Mouse (Mus musculus) macrophage (primary cell): Measurements from ENCODE around the gene Cat. TPM values are rescaled to one million over a fixed set of nuclear protein-coding genes. Genes with fewer than 3 reads are reported as not detected.

ENCODE experiments used
- H3K27ac ChIP-seq: fragments of 350-480 bp; formaldehyde crosslinking; 2 replicates; pipeline ENCODE4 v1.9.0; 2021
- H3K36me3 ChIP-seq: fragments of 350-480 bp; formaldehyde crosslinking; 2 replicates; pipeline ENCODE4 v1.9.0; 2021; ENCODE audit errors: inconsistent target
- H3K4me3 ChIP-seq: fragments of 350-480 bp; formaldehyde crosslinking; 2 replicates; pipeline ENCODE4 v1.9.0; 2021; ENCODE audit errors: inconsistent target
- H3K79me2 ChIP-seq: fragments of 350-480 bp; formaldehyde crosslinking; 2 replicates; pipeline ENCODE4 v1.9.0; 2021; ENCODE audit errors: inconsistent target
- WGBS: methylation state at CpG from one replicate; pipeline ENCODE4 v1.1.7; 2026; ENCODE audit warnings: inconsistent platforms; ENCODE audit not compliant: missing documents; 5-methylcytosine and 5-hydroxymethylcytosine counted together
- polyA plus RNA-seq: library from polyadenylated mRNA; stranded (reverse); fragments of 250-400 nt; gene quantifications from 3 replicates; pipeline ENCODE4 v1.2.4, GENCODE M21; 2018; ENCODE audit warnings: inconsistent platforms
- total RNA-seq, 78 experiments: library from RNA; depleted of rRNA; stranded (reverse); fragments of 250-400 nt; gene quantifications; 1 replicate in 9 of 78; 2 replicates in 24 of 78; 3 replicates in 43 of 78; 4 replicates in 2 of 78; pipeline ENCODE4 v1.2.4; 2018; ENCODE audit warnings: inconsistent platforms in 56 of 78

Gene Cat
- 10 to 100 TPM in 17 of 26 experiments, 1 to 10 TPM in 9; 4.4 to 50.8 (median 13.6) TPM for total RNA-seq (2018; cell fraction: chromatin; rRNA removed)
- total RNA-seq (2018; cell fraction: cytosol; rRNA removed), result 100 to 1,000 TPM in 22 of 26 experiments, 10 to 100 TPM in 4; 89.5 to 266 (median 174) TPM
- total RNA-seq (2018; cell fraction: nucleus; rRNA removed), result 100 to 1,000 TPM in 5 of 26 experiments, 10 to 100 TPM in 21; 28.0 to 154 (median 47.5) TPM
- polyA plus RNA-seq, result 207 to 457 TPM (median 368 TPM) in 3 replicates

DNA sequence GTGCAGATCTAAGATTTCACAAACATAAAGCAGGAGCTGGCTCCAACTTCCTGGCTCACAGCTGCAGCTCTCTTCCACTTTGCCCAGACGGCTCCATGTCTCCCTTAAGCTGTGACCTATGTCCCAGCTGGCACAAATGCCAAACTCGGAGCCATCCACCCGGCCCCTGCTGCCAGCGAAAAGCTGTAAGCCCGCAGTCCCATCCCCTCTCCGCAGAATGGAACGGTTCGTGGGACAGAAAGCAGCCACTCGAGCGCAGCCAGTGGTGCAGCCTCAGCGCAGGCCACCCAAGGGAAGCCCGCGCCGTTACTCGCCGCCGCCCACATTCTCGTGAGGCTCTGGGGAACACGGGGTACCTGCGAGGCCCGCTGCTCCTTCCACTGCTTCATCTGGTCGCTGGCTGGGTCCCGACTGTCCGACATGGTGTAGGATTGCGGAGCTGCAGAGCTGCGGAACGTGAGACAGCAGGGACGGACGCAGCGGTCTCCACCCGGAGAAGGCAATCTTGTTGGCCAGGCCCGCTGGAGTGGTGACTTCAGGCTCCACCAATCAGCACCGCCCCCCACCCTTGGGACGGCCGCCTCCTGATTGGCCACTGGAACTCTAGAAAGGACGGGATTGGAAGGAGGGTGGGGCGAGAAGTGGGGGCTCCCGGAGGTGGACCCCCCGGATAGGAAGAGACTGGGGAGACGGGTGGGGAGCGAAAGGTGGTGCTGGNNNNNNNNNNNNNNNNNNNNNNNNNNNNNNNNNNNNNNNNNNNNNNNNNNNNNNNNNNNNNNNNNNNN lies at the start of gene Cat:
Gene Cat, minus strand, starts transcription at position 544 of the 785 bp plus-strand sequence.
- Histone ChIP-seq H3K4me3 (peak within 1 kb of the TSS; percentile 93), H3K27ac (peak within 1 kb of the TSS; percentile 71), H3K36me3 (no peaks in the 10 kb centered on the region), H3K79me2 (peaks cover 49% of the 10 kb centered on the region)
- WGBS, result under 1% methylated on average over 41 of the region's 41 CpGs

DNA sequence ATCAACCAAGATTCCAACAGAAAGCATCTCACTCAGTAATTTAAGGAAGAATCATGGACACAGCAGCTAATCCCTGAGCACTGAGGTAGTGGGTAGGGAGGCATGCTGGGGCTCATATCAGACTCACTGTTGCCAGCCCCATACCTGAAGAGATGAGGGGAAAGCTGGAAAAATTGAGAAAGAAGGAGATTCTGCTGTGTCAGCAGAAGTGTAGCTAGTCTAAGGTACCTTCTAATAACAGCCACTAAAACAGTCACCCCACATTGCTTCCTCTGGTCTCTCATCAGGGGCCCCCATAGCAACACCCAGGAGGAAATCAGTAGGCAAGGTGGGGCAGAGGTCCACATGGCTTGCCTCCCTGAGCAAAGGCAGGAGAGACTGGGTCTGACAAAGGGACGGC lies 40.6 kb upstream of the Cat start:
- H3K4me3 ChIP-seq, result no peak overlapping the region
- 100% methylated on average over 1 of the region's 1 CpGs for WGBS
- H3K27ac ChIP-seq, result no peak overlapping the region
- no peaks in the 10 kb centered on the region for H3K79me2 ChIP-seq
- no peaks in the 10 kb centered on the region for H3K36me3 ChIP-seq

DNA sequence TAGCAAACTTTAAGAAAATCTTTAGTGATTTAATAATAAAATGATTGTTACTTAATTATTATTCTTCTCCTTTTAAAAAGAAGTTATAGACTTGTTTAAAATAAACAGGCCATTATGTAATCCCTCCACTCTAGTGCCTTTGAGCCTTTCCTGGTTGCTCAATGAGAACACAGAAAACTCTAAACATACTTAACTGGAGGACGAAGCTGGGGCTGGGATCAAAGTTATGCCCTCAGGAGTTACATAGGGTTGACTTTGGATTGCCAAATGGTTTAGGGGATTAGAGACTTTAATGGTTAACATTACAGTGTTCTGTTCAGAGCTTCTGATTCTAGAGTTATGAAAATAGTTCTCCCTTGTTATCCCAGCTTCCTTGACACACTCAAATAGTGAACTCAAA lies 31.5 kb upstream of the Cat start:
- 100% methylated on average over 1 of the region's 1 CpGs for WGBS
- H3K27ac ChIP-seq, result no peak overlapping the region
- H3K36me3 ChIP-seq, result no peaks in the 10 kb centered on the region
- no peak overlapping the region for H3K4me3 ChIP-seq
- no peaks in the 10 kb centered on the region for H3K79me2 ChIP-seq

DNA sequence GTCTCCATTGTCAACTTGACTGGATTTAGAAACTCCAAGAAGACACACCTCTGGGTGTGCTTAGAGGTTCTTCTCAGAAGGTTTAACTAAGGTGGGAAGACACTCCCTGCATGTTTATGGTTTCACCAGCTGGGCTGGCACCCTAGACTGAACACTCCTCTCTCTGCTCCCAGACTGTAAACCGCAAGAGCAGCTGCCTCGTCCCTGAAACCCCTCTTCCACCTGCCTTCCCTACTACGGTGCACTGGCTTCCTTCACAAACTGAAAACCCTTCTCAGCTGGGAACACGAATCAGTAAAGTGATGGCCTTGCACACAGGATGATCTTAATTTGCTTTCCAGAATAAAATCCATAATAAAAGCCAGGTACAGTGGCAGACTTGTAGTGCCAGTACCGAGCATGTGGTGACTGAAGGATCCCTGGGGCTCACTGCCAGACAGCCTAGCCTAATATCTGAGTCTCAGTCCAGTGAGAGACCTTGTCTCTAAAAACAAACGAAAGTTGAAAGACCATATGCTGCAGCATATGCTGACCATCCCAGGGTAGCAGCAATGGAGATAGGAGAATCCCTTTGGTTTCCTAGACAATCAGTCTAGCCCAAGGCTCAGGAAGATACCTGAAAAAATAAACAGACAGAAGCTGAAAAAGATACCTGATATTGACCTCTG lies 30.7 kb upstream of the Cat start:
- no peaks in the 10 kb centered on the region for H3K79me2 ChIP-seq
- no peak overlapping the region for H3K27ac ChIP-seq
- no peak overlapping the region for H3K4me3 ChIP-seq
- H3K36me3 ChIP-seq, result no peaks in the 10 kb centered on the region
- 94% methylated on average over 6 of the region's 6 CpGs for WGBS

DNA sequence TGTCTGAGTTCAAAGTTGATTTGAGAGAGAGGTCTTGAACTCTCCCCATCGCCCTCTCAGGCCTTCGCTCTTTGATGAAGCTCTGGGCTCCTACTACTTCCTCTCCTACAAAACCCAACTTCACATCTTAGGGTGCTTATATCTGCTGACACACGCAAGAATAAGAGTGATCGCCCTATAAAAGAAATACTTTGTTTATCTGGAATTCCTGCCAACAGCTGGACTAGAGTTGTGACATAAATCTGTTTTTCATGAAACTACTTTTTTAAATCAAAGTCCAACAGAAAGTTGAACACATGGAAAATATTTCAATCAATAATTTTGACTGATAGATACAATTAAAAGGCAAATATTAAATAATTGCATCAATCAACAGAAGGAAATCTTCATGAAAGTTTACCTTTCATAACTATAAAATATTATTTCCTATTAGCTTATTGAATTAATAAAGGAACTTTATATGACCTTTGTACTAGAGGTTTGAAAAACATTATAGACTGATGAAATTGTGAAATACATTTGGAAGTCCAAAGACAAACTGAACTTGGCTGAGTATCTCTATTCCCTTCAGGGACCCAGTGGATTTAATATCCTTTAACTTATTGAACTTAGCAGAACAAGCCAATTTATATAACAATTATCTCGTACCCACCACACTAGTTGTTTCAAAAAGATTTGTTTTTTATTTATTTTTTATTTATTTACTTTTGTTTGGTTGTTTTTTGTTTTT lies 27.3 kb upstream of the Cat start:
- Histone ChIP-seq H3K27ac (no peak overlapping the region), H3K4me3 (no peak overlapping the region), H3K36me3 (no peaks in the 10 kb centered on the region), H3K79me2 (no peaks in the 10 kb centered on the region)
- WGBS, result 95% methylated on average over 5 of the region's 5 CpGs

DNA sequence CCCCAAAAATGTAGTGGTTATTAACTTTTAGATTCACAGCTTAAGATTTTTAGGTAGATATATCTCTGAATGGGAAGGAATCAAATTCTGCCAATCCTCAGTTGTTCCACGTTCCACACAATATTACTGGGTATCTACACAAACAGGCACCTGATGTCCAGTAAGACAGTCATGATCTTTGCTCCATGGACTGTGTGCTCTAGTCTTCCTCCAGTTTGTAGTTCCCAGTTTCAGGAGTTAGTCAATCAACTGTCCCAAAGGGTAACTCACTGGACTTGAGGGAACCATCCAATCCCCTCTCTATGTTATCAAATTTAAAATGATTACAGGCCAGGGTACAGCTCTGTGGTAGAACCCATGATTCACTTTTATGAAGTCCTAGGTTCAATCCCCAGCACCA lies 26.7 kb upstream of the Cat start:
- Histone ChIP-seq H3K4me3 (no peak overlapping the region), H3K36me3 (no peaks in the 10 kb centered on the region), H3K27ac (no peak overlapping the region), H3K79me2 (no peaks in the 10 kb centered on the region)
- 92% methylated on average over 1 of the region's 1 CpGs for WGBS

DNA sequence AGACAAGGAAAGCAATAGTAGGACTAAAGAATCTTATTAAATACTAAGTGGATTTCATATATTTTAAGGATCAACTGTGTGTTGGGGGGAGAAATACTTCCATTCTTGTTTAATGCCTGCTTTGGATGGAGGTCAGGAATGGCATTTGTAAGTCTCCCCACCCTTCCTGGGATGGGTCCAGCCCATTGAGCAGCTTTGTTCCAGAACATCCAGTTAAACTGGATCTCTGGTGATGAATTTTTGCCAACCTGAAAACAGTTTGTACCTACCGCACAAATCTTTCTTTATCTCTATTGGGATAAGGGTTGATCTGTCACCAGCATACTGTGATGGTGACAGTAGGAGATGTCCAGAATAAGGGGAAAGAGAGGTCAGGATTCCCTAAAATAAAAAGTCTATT lies 26.1 kb upstream of the Cat start:
- 100% methylated on average over 1 of the region's 1 CpGs for WGBS

DNA sequence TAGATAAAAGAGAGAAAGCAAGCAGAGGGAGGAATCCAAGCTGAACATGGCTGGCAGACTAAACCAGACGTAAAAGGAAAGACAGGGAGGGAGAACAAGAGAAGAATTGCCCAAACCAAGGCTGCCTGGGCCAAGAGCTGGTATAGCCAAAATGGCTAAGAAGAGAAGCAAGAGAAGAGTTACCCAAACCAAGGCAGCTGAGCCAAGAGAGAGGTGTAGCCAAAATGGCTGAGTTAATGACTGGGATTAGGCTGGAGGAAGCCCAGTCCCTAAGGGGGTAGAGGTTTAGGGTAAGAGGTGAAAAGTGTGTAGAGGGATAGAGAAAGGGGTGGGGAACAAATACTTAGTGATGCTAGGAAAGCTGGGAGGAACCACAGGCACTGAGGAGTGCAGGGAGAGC lies 22.7 kb upstream of the Cat start:
- Histone ChIP-seq H3K4me3 (no peak overlapping the region), H3K27ac (no peak overlapping the region), H3K36me3 (no peaks in the 10 kb centered on the region), H3K79me2 (no peaks in the 10 kb centered on the region)
- 88% methylated on average over 1 of the region's 1 CpGs for WGBS

More for the DNA sequence above, 26.1 kb upstream of the Cat start:
- no peaks in the 10 kb centered on the region for H3K36me3 ChIP-seq
- H3K4me3 ChIP-seq, result no peak overlapping the region
- H3K79me2 ChIP-seq, result no peaks in the 10 kb centered on the region
- H3K27ac ChIP-seq, result no peak overlapping the region

DNA sequence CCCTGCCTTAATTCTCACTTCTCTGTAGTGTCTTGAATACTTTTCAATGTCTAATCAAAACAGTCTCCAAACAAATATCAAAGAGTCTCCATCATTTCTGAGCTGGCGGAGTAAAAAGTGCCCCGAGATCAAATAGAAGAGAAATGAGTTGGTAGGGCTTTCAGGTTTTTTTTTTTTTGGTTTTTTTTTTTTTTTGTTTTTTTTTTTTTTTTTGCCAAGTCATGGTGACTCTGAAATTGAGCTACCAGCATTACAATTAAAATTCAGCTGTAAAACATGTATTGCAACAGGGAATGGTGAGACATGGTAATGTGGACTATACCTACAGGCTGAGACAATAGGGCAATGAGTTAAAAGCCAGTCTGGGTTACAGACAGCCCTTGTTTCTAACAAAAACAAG lies 21.0 kb upstream of the Cat start:
- no peaks in the 10 kb centered on the region for H3K79me2 ChIP-seq
- no peak overlapping the region for H3K4me3 ChIP-seq
- no peaks in the 10 kb centered on the region for H3K36me3 ChIP-seq
- 78% methylated on average over 2 of the region's 2 CpGs for WGBS
- peak overlapping the region; percentile 65 for H3K27ac ChIP-seq

DNA sequence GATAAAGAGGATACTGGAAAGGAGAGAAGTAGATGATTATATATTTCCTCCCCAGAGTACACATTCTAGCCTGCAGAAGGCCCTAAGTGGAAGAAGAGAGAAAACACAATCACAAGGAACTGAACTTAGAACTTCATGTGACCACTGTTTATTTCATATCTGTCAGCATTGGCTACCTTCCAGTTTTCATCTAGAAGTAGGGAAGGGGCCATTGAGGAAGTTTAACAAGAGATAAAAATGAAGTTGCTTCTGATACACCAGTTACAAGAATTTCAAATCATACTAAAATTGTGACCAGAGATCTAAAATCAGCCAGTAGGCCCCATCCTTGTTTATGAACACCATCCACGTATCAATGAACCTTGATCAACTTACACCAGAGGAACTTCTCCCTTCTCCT lies 19.5 kb upstream of the Cat start:
- Histone ChIP-seq H3K36me3 (no peaks in the 10 kb centered on the region), H3K79me2 (no peaks in the 10 kb centered on the region), H3K4me3 (no peak overlapping the region), H3K27ac (peak overlapping the region; percentile 65)
- 100% methylated on average over 1 of the region's 1 CpGs for WGBS

DNA sequence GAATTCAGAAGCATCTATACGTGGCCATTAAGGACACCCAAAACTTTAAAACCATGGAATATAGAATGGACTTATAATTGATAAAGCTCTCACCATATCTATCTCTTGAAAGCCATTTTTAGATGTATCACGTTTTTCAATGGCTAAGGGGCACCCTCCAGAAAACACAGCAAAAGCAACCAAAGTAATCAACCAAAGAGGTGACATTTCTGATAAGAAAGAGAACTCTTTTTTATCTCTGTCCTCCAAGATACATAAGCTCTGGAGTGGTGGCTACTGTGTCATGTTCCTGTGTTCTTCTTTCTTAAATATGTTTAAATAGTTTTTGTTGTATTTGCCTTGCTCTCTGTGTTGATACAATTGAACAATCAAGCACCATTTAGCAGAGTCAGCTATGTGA lies 15.8 kb upstream of the Cat start:
- Histone ChIP-seq H3K4me3 (no peak overlapping the region), H3K27ac (no peak overlapping the region), H3K79me2 (no peaks in the 10 kb centered on the region), H3K36me3 (no peaks in the 10 kb centered on the region)
- WGBS, result 90% methylated on average over 2 of the region's 2 CpGs

DNA sequence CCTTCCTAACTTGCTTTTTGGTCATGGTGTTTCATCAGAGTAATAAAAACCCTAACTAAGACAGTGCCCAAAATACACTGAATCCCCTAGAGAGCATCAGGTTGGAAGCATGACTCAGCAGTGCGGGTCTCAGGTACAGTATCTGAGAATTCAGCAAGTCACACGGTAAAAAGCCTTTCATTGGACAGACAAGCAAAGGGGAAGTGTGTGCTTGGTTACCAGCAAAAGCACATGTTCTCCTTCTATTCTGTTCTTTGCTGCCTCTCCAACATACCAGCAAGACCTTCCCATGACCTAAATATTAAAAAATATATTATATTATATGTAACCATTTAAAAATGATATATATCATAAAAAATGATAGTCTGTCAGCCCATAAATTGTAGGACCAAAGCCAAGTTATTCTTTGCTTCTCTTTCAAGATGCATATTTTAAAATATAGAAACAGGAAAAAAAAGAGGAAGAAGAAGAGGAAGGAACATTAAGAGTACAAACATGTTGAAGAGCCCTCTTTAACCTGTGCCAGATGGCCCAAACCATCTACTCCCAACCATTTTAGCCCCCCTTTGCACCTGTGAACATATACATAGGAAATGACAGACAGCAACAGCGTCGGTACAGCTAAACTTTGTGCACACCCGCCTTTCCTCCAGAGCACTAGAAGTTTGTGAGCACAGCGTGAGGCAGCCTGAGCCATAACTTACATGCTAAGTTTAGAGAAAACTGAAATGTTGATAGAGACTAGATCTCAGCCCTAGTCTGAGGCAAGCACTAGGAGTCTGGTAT lies 10.9 kb upstream of the Cat start:
- H3K27ac ChIP-seq, result no peak overlapping the region
- H3K4me3 ChIP-seq, result no peak overlapping the region
- H3K36me3 ChIP-seq, result no peaks in the 10 kb centered on the region
- H3K79me2 ChIP-seq, result no peaks in the 10 kb centered on the region
- WGBS, result 12% methylated on average over 6 of the region's 6 CpGs

DNA sequence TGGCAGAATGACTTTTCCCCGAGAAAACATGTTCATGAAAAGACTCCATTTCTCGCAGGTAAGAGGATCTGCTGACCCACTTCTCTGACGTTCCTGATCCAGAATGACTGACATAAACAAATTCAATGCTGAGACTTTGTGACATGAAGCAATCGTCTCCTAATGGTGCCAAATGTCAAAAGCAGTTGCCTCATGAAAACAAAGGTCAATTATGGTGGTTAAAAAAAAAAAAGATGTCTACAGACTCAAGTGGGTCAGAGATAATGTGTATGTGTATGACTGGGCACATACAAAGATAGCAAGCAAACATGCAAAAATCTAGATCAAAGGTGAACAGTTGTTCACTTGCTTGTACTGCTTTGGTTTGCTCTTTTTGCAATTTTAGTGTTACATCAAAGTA lies 8.9 kb upstream of the Cat start:
- no peaks in the 10 kb centered on the region for H3K36me3 ChIP-seq
- no peaks in the 10 kb centered on the region for H3K79me2 ChIP-seq
- 87% methylated on average over 4 of the region's 4 CpGs for WGBS
- H3K4me3 ChIP-seq, result no peak overlapping the region
- H3K27ac ChIP-seq, result no peak overlapping the region

DNA sequence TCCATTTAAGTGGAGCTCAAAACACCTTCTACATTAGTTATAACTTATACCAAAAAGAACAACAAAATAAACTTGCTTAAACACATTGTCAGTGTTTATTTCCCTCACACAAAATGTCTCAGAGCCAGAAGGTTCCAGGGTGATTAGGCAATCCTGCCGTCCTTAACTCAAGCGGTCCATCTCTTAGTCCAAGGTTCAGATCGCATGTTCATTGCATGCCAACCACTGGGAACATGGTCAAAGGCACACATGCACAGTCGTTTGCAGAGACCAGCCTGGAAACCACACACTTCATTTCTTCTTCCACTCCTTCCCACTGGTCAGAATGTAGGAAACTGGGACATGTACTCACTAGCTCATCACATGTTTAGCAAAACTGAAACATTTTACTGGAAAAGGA lies 7.6 kb upstream of the Cat start:
- no peaks in the 10 kb centered on the region for H3K36me3 ChIP-seq
- no peak overlapping the region for H3K4me3 ChIP-seq
- H3K79me2 ChIP-seq, result no peaks in the 10 kb centered on the region
- H3K27ac ChIP-seq, result no peak overlapping the region
- 68% methylated on average over 4 of the region's 4 CpGs for WGBS
